10 mouse cellular contexts compared by ENCODE assay signal in genomic region chr5:33593620-33594019, GRCm38 (mm10). TPM values are rescaled to one million over a fixed set of nuclear protein-coding genes. Genes with fewer than 3 reads are reported as not detected.
DNase-seq lines count a peak whose midpoint lies in the region; ATAC-seq and TF ChIP-seq lines count a peak whose summit lies in the region.
"Had no signal": no experiment of that assay in that cellular context is flagged by ENCODE, and none has a peak within 500 bp of the region (broad histone marks: within the 10 kb centered on the region; RNA-seq: fewer than 3 reads in every experiment).

No protein-coding gene starts in this region.

- intact Hi-C loops in heart, postnatal 14 days (cut with DNase I), result no loop called here

- DNase-seq in heart, postnatal 4 days, result peak; percentile 13
- DNase-seq in heart, postnatal 14 days, result no peak
- DNase-seq in 3T3-L1 (ENCODE audit: low read depth, low spot score), result peak; percentile 43
- DNase-seq in ZHBTc4 (ENCODE audit: low read depth, low spot score), result peak; percentile 53
- peak; percentile 38 for DNase-seq in liver, postnatal 0 days
- no peak for DNase-seq in frontal cortex, postnatal 14 days (ENCODE audit: low spot score in 2 of 2)
- DNase-seq: heart, postnatal 36 days; right cerebral cortex, postnatal 14 days had no signal

- WGBS in liver, postnatal 0 days (ENCODE audit: insufficient replicate concordance), result 54% methylated on average over 2 of the region's 2 CpGs

- no peaks in the 10 kb centered on the region for H3K9me3 ChIP-seq in liver, postnatal 0 days (ENCODE audit: low read length)

- ATAC-seq in liver, postnatal 0 days, result no peak
- ATAC-seq in frontal cortex, adult (ENCODE audit: low TSS enrichment), result no peak
- ATAC-seq in cerebellum, adult (ENCODE audit: insufficient number of reproducible peaks, low FRiP score, low TSS enrichment), result no peak

- no peaks in the 10 kb centered on the region for H3K36me3 ChIP-seq in liver, postnatal 0 days (replicated peaks; ENCODE audit: insufficient read depth, low read length)

- H3K4me1 ChIP-seq in liver, postnatal 0 days (ENCODE audit: insufficient read depth), result no peaks in the 10 kb centered on the region

- H3K27ac ChIP-seq in liver, postnatal 0 days (ENCODE audit: low read depth), result no peak overlapping the region

- no peak overlapping the region for H3K9ac ChIP-seq in liver, postnatal 0 days (replicated peaks)

- H3K4me2 ChIP-seq in liver, postnatal 0 days (ENCODE audit: low read depth, low read length), result no peak overlapping the region

- H3K4me3 ChIP-seq in liver, postnatal 0 days (ENCODE audit: low read depth, low read length), result no peak overlapping the region

- H3K27me3 ChIP-seq in liver, postnatal 0 days (ENCODE audit: insufficient read depth, low read length), result no peaks in the 10 kb centered on the region

- no peak for TF ChIP-seq EP300 in liver, postnatal 0 days (IDR thresholded peaks at IDR 0.05; ENCODE audit: low read depth)

- TF ChIP-seq CTCF in liver, postnatal 0 days (IDR thresholded peaks at IDR 0.05; ENCODE audit: low read depth), result peak; percentile 53

RNA-seq across cellular contexts. Expression of gene Fam53a, which starts 35.8 kb away (rescaled TPM):
- total RNA-seq in heart, postnatal 4 days (2021), result 10 to 100 TPM; 27.3 to 31.4 TPM
- total RNA-seq in heart, postnatal 14 days (2021), result 10 to 100 TPM; 31.7 to 32.3 TPM
- polyA plus RNA-seq in liver, postnatal 0 days (2015; fragmentation: Nextera tagmentation; extraction: Ambion mirVana), result 20.5 and 21.0 TPM in 2 replicates

RNA-seq across cellular contexts. Expression of gene Gm9903, which starts 36.1 kb away (rescaled TPM):
- total RNA-seq in heart, postnatal 4 days (2021), result 1 to 10 TPM; 1.2 to 1.5 TPM
- total RNA-seq in heart, postnatal 14 days (2021), result 1 to 10 TPM; 1.4 TPM
- polyA plus RNA-seq in liver, postnatal 0 days (2015; fragmentation: Nextera tagmentation; extraction: Ambion mirVana), result 0.06 and 0.20 TPM in 2 replicates

RNA-seq across cellular contexts. Expression of gene Slbp, which starts 58.8 kb away (rescaled TPM):
- total RNA-seq in heart, postnatal 4 days (2021), result 10 to 100 TPM; 33.4 to 41.5 TPM
- 10 to 100 TPM; 17.8 to 22.2 TPM for total RNA-seq in heart, postnatal 14 days (2021)
- 144 and 150 TPM in 2 replicates for polyA plus RNA-seq in liver, postnatal 0 days (2015; fragmentation: Nextera tagmentation; extraction: Ambion mirVana)

Comparison
In these comparisons a context has a peak if more than half of its experiments do, and no peak if none do; other contexts are left out.
1. DNase-seq: peak in heart, postnatal 4 days (single experiment), 3T3-L1 (single experiment), ZHBTc4 (single experiment) and liver, postnatal 0 days (single experiment); none in heart, postnatal 14 days (0 of 2) and frontal cortex, postnatal 14 days (0 of 2).